Mouse (Mus musculus) CH12.LX (cell line): ENCODE data around the gene Hspbp1. TPM values are rescaled to one million over a fixed set of nuclear protein-coding genes. Genes with fewer than 3 reads are reported as not detected.
A peak's percentile ranks its signal among the peaks of the same experiment; 100 is the strongest.

Experiments used
- DNase-seq: peaks from one replicate; pipeline ENCODE4 v3.0.0-alpha.2; 2013; ENCODE audit errors: extremely low read depth
- H3K27ac ChIP-seq: 2 replicates; pipeline ENCODE4 v1.5.1; 2012; ENCODE audit warnings: low read depth, mild to moderate bottlenecking, control low read depth, moderate library complexity; ENCODE audit not compliant: insufficient read depth
- H3K27me3 ChIP-seq: replicated peaks from 2 replicates; pipeline ENCODE3; 2012; ENCODE audit warnings: inconsistent platforms
- H3K36me3 ChIP-seq, 2 experiments: replicated peaks in 1 of 2; 2 replicates each; pipeline versions ENCODE3 to v1.6.1; 2012; ENCODE audit warnings: inconsistent platforms in 1 of 2, low read length in 1 of 2, mild to moderate bottlenecking in 1 of 2, mixed read lengths in 1 of 2, moderate library complexity in 1 of 2; ENCODE audit not compliant: control insufficient read depth in 1 of 2, insufficient read depth in 1 of 2
- H3K4me1 ChIP-seq, 2 experiments: 2 replicates each; pipeline ENCODE4 v1.6.1; 2012; ENCODE audit warnings: inconsistent platforms in 1 of 2, moderate library complexity in 1 of 2; ENCODE audit not compliant: insufficient read depth in 2 of 2, control insufficient read depth in 1 of 2
- H3K4me2 ChIP-seq: 2 replicates; pipeline ENCODE4 v1.6.1; 2012; ENCODE audit warnings: low read depth, mild to moderate bottlenecking, control low read depth; ENCODE audit not compliant: poor library complexity, insufficient read depth, severe bottlenecking
- H3K4me3 ChIP-seq, 3 experiments: fragments of 150-350 bp in 1 of 3; sonication (generic) in 1 of 3; replicated peaks in 1 of 3; 2 replicates each; pipeline versions ENCODE3 to v1.5.1; 2011 to 2012; ENCODE audit warnings: low read depth in 2 of 3, low read length in 2 of 3, mild to moderate bottlenecking in 2 of 3, moderate library complexity in 2 of 3, control low read depth in 1 of 3, improper control_type of control experiment in 1 of 3, inconsistent platforms in 1 of 3, mixed read lengths in 1 of 3; ENCODE audit not compliant: poor library complexity in 1 of 3
- H3K79me2 ChIP-seq: replicated peaks from 2 replicates; pipeline ENCODE4 v1.6.1; 2012; ENCODE audit warnings: mild to moderate bottlenecking, moderate library complexity; ENCODE audit not compliant: control insufficient read depth, poor library complexity, insufficient read depth, severe bottlenecking; ENCODE audit errors: extremely low read depth
- H3K9ac ChIP-seq: 2 replicates; pipeline ENCODE4 v1.6.1; 2012; ENCODE audit warnings: low read depth, mild to moderate bottlenecking, control low read depth, moderate library complexity; ENCODE audit not compliant: insufficient read depth
- H3K9me3 ChIP-seq: replicated peaks from 2 replicates; pipeline ENCODE3; 2012; ENCODE audit warnings: low read length, inconsistent platforms, mixed read lengths
- BHLHE40 ChIP-seq: IDR thresholded peaks from 2 replicates; pipeline ENCODE4 v1.6.1; 2011; ENCODE audit warnings: mild to moderate bottlenecking, low read depth, low read length, improper control_type of control experiment
- CHD1 ChIP-seq: IDR thresholded peaks from 2 replicates; pipeline ENCODE4 v1.6.1; 2012; ENCODE audit warnings: low read depth, low read length, improper control_type of control experiment, inconsistent platforms
- ELF1 ChIP-seq: IDR thresholded peaks from 2 replicates; pipeline ENCODE4 v1.6.1; 2014; ENCODE audit warnings: low read depth, mild to moderate bottlenecking, inconsistent platforms, low read length, improper control_type of control experiment
- EP300 ChIP-seq: IDR thresholded peaks from 2 replicates; pipeline ENCODE4 v1.6.1; 2011; ENCODE audit warnings: low read length, improper control_type of control experiment
- ETS1 ChIP-seq: conservative IDR thresholded peaks from 2 replicates; pipeline ENCODE4 v1.6.1; 2012; ENCODE audit warnings: low read depth, mild to moderate bottlenecking, inconsistent platforms, low read length, improper control_type of control experiment, moderate library complexity
- GABPA ChIP-seq: IDR thresholded peaks from 2 replicates; pipeline ENCODE4 v1.6.1; 2012; ENCODE audit warnings: low read depth, low read length, improper control_type of control experiment, inconsistent platforms; ENCODE audit not compliant: insufficient replicate concordance
- HCFC1 ChIP-seq: IDR thresholded peaks from 2 replicates; pipeline ENCODE4 v1.6.1; 2012; ENCODE audit warnings: low read depth, mild to moderate bottlenecking, inconsistent platforms, low read length, improper control_type of control experiment
- IRF4 ChIP-seq: IDR thresholded peaks from 2 replicates; pipeline ENCODE4 v1.6.1; 2014; ENCODE audit warnings: low read depth, mild to moderate bottlenecking, inconsistent platforms, low read length, improper control_type of control experiment
- KAT2A ChIP-seq: IDR thresholded peaks from 2 replicates; pipeline ENCODE4 v1.6.1; 2012; ENCODE audit warnings: low read length, improper control_type of control experiment, inconsistent platforms; ENCODE audit not compliant: insufficient replicate concordance
- MAX ChIP-seq: IDR thresholded peaks from 2 replicates; pipeline ENCODE4 v1.6.1; 2011; ENCODE audit warnings: low read length, improper control_type of control experiment
- MEF2A ChIP-seq: IDR thresholded peaks from 2 replicates; pipeline ENCODE4 v1.6.1; 2014; ENCODE audit warnings: low read depth, mild to moderate bottlenecking, inconsistent platforms, low read length, improper control_type of control experiment, borderline replicate concordance
- MYC ChIP-seq: IDR thresholded peaks from 2 replicates; pipeline ENCODE4 v1.6.1; 2011; ENCODE audit warnings: low read depth, mild to moderate bottlenecking, improper control_type of control experiment, low read length
- NELFE ChIP-seq: IDR thresholded peaks from 2 replicates; pipeline ENCODE4 v1.6.1; 2011; ENCODE audit warnings: low read depth, low read length, improper control_type of control experiment
- NRF1 ChIP-seq: IDR thresholded peaks from 2 replicates; pipeline ENCODE4 v1.6.1; 2014; ENCODE audit warnings: low read depth, mild to moderate bottlenecking, inconsistent platforms, low read length, improper control_type of control experiment, moderate library complexity
- PAX5 ChIP-seq: IDR thresholded peaks from 2 replicates; pipeline ENCODE4 v1.6.1; 2012; ENCODE audit warnings: low read length, inconsistent platforms, mixed read lengths
- POLR2AphosphoS2 ChIP-seq: IDR thresholded peaks from 2 replicates; pipeline ENCODE4 v1.6.1; 2011; ENCODE audit warnings: low read depth, low read length, improper control_type of control experiment
- RAD21 ChIP-seq: IDR thresholded peaks from 2 replicates; pipeline ENCODE4 v1.6.1; 2011; ENCODE audit warnings: low read depth, mild to moderate bottlenecking, low read length, improper control_type of control experiment, moderate library complexity
- RCOR1 ChIP-seq: conservative IDR thresholded peaks from 2 replicates; pipeline ENCODE4 v1.6.1; 2012; ENCODE audit warnings: low read depth, mild to moderate bottlenecking, inconsistent platforms, low read length, improper control_type of control experiment
- SIN3A ChIP-seq: IDR thresholded peaks from 2 replicates; pipeline ENCODE4 v1.6.1; 2012; ENCODE audit warnings: low read length, improper control_type of control experiment, inconsistent platforms
- TBP ChIP-seq: conservative IDR thresholded peaks from 2 replicates; pipeline ENCODE4 v1.6.1; 2011; ENCODE audit warnings: low read depth, low read length, improper control_type of control experiment
- USF1 ChIP-seq: IDR thresholded peaks from 2 replicates; pipeline ENCODE4 v1.6.1; 2014; ENCODE audit warnings: low read depth, mild to moderate bottlenecking, inconsistent platforms, low read length, improper control_type of control experiment
- ZKSCAN1 ChIP-seq: IDR thresholded peaks from 2 replicates; pipeline ENCODE4 v1.6.1; 2012; ENCODE audit warnings: low read depth, inconsistent platforms, low read length, improper control_type of control experiment, borderline replicate concordance
- ZNF384 ChIP-seq: IDR thresholded peaks from 2 replicates; pipeline ENCODE4 v1.6.1; 2012; ENCODE audit warnings: low read depth, low read length, improper control_type of control experiment, inconsistent platforms
- dilution Hi-C: fragments of 300-500 bp; cut with MboI; formaldehyde crosslinking; loops from 2 replicates; pipeline ENCODE4 v1.14.3; 2020; ENCODE audit warnings: low sequenced_read_pairs; ENCODE audit not compliant: extremely low pct_unique_long_range_greater_than_20kb, extremely low pct_ligation_motif_present
- in situ Hi-C: fragments of 300-500 bp; cut with MboI; formaldehyde crosslinking; loops from 3 replicates; pipeline ENCODE4 v1.14.3; 2019; ENCODE audit warnings: low sequenced_read_pairs, low pct_ligation_motif_present, low pct_unique_long_range_greater_than_20kb, mixed read lengths
- polyA plus RNA-seq: library from polyadenylated mRNA; unstranded; fragments of >175 nt; gene quantifications from 2 replicates; pipeline ENCODE4 v1.2.1, GENCODE M21; 2012; ENCODE audit warnings: low read depth; ENCODE audit not compliant: insufficient read length
- total RNA-seq, 2 experiments: library from RNA; depleted of rRNA; stranded (reverse); fragments of 300-350 nt in 1 of 2; fragments of >200 nt in 1 of 2; gene quantifications; 2 replicates each; pipeline ENCODE4 v1.2.3; 2012 to 2014

The Hspbp1 gene
- total and polyA plus RNA-seq, 3 experiments: 90.6 to 131 (median 98.8) TPM

DNA sequence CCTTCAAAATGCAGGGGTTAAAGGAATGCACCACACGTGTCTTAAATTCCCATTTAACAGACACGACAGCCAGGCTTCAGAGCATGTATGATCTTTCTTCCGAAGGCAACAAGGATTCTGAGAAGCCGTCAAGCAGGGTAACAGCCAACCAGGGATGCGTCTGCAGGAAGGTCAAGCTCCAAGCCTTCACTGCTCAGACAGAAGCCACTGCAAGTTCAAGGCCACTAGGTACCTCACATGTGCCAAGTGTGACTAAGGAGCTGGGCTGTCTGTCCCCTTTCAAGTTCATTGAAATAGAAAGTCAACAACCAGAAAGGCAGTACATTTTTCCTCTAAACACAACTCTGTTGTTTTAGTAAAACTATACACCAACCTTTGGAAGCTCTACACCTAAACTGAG lies 18.0 kb downstream of the Hspbp1 start:
- in situ Hi-C loops: no loop called here
- peaks cover 19 to 27% of the 10 kb centered on the region in 2 experiments for H3K4me1 ChIP-seq
- DNase-seq: no peak
- H3K4me3 ChIP-seq: no peak overlapping the region
- no peaks in the 10 kb centered on the region for H3K9me3 ChIP-seq
- no peak for TF ChIP-seq MAX
- no peak for TF ChIP-seq EP300
- no peak for TF ChIP-seq RCOR1
- no peak for TF ChIP-seq BHLHE40
- no peak for TF ChIP-seq POLR2AphosphoS2
- no peak for TF ChIP-seq TBP
- no peak for TF ChIP-seq USF1
- TF ChIP-seq CHD1: no peak
- TF ChIP-seq KAT2A: no peak
- TF ChIP-seq MEF2A: no peak
- no peak for TF ChIP-seq RAD21
- TF ChIP-seq GABPA: no peak
- no peak for TF ChIP-seq SIN3A
- TF ChIP-seq NRF1: no peak
- TF ChIP-seq ZNF384: no peak
- TF ChIP-seq NELFE: no peak
- TF ChIP-seq ZKSCAN1: no peak
- no peak for TF ChIP-seq ELF1
- no peak for TF ChIP-seq PAX5
- no peaks in the 10 kb centered on the region; the same call in 1 of the 2 replicates for H3K79me2 ChIP-seq
- H3K27me3 ChIP-seq: no peaks in the 10 kb centered on the region
- peaks cover 58 to 79% of the 10 kb centered on the region in 2 experiments for H3K36me3 ChIP-seq
- dilution Hi-C loops: no loop called here
- no peak overlapping the region for H3K27ac ChIP-seq
- H3K4me2 ChIP-seq: no peak overlapping the region
- no peak overlapping the region for H3K9ac ChIP-seq

DNA sequence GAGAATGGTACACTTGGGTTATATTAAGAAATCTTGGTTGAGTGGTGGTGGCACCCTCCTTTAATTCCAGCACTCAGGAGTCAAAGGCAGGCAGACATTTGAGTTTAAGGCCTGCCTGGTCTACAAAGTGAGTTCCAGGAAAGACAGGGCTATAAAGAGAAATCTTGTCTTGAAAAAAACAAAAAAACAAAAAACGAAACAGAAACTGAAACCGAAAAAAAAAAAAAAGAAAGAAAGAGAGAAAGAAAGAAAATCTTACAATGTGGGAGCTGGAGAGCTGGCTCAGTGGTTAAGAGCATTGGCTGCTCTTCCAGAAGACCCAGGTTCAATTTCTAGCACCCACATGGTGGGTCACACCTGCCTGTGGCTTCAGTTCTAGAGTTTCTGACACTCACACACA lies 21.1 kb downstream of the Hspbp1 start:
- Histone ChIP-seq H3K9ac (0 out of 2 replicates have a peak overlapping the region, but pooled peaks have one; percentile 7), H3K79me2 (no peaks in the 10 kb centered on the region; the same call in 1 of the 2 replicates), H3K4me1 (peaks cover 19 to 43% of the 10 kb centered on the region in 2 experiments), H3K4me3 (no peak overlapping the region), H3K27ac (peak overlapping the region; percentile 10), H3K9me3 (no peaks in the 10 kb centered on the region), H3K27me3 (no peaks in the 10 kb centered on the region), H3K36me3 (peaks cover 37 to 69% of the 10 kb centered on the region in 2 experiments), H3K4me2 (peak overlapping the region; percentile 50; the same call in 1 of the 2 replicates)
- no peak for DNase-seq
- TF ChIP-seq EP300: peak; percentile 63
- no peak for TF ChIP-seq HCFC1
- no peak for TF ChIP-seq MYC
- TF ChIP-seq IRF4: peak; percentile 85
- peak; percentile 66; the same call in 1 of the 2 replicates for TF ChIP-seq ETS1
- TF ChIP-seq ZNF384: peak; percentile 95
- in situ Hi-C loops: no loop called here
- dilution Hi-C loops: no loop called here
